Mouse (Mus musculus) myocyte (in vitro differentiated cells): ENCODE measurements around the gene Grik4.

Experiments
- MYOG ChIP-seq, 3 experiments: IDR thresholded peaks; one replicate each; pipeline ENCODE4 v1.6.1; 2011; ENCODE audit warnings: control low read depth in 2 of 3, low read depth in 2 of 3, mild to moderate bottlenecking in 2 of 3; ENCODE audit not compliant: insufficient read length in 2 of 3, control insufficient read depth in 1 of 3, insufficient read depth in 1 of 3
- POLR2A ChIP-seq: IDR thresholded peaks from one replicate; pipeline ENCODE4 v1.6.1; 2011; ENCODE audit warnings: low read depth, mild to moderate bottlenecking, control low read depth, moderate library complexity; ENCODE audit not compliant: insufficient read length

DNA sequence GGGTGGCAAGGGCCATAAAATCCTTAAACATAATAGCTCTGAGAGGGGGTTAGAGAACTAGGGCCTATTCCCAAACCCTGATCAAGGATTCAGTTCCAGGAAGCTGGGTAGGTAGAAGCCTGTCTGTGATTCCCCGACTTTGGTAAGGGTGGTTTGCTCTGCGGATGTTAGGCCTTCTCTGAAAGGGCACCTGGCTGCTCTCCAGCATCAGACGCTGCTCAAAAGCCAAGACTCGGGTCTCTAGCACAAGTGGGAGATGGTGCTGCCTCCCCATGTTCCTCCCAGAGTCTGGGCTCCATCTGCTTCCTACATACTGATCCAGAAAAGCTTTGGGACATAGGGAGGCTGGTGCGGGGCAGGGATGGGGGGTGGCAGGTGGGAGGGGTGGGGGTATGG lies 270.3 kb downstream of the Grik4 start:
- TF ChIP-seq POLR2A (no peak), MYOG (IDR thresholded peaks at IDR 0.05; ENCODE audit: control insufficient read depth in 1 of 3, insufficient read depth in 1 of 3, insufficient read length in 2 of 3, low read depth in 2 of 3) (no peak)
